Mouse (Mus musculus) C2C12 (cell line): Measurements from ENCODE around the gene Slco4a1.

Source experiments
- CEBPB ChIP-seq: IDR thresholded peaks from one replicate; pipeline ENCODE4 v1.6.1; 2011; ENCODE audit warnings: low read depth, mild to moderate bottlenecking, control low read depth, moderate library complexity
- CTCF ChIP-seq: IDR thresholded peaks from one replicate; pipeline ENCODE4 v1.5.1; 2011; ENCODE audit not compliant: control insufficient read depth, insufficient read depth, insufficient read length
- FOSL1 ChIP-seq: IDR thresholded peaks from one replicate; pipeline ENCODE4 v1.8.0; 2011; ENCODE audit warnings: mild to moderate bottlenecking, low read length; ENCODE audit not compliant: poor library complexity, insufficient read depth, severe bottlenecking
- MAX ChIP-seq: IDR thresholded peaks from one replicate; pipeline ENCODE4 v1.6.1; 2011; ENCODE audit warnings: mild to moderate bottlenecking, control low read depth
- MYOD1 ChIP-seq: IDR thresholded peaks from one replicate; pipeline ENCODE4 v1.6.1; 2011; ENCODE audit warnings: low read depth; ENCODE audit not compliant: control insufficient read depth, insufficient read length
- MYOG ChIP-seq: IDR thresholded peaks from one replicate; pipeline ENCODE4 v1.6.1; 2011; ENCODE audit not compliant: control insufficient read depth, insufficient read length; ENCODE audit errors: extremely low read depth
- USF1 ChIP-seq: IDR thresholded peaks from one replicate; pipeline ENCODE4 v1.6.1; 2011; ENCODE audit warnings: low read depth, mild to moderate bottlenecking, control low read depth, moderate library complexity

GRCm38 (mm10) chr2:180521437-180522221, 65.6 kb downstream of the Slco4a1 start:
- no peak for TF ChIP-seq CTCF
- TF ChIP-seq MYOD1: no peak
- no peak for TF ChIP-seq MAX
- TF ChIP-seq FOSL1: no peak
- no peak for TF ChIP-seq USF1
- TF ChIP-seq CEBPB: no peak
- no peak for TF ChIP-seq MYOG
